Mouse (Mus musculus): Measurements from ENCODE around the gene Pik3cb.

- TF ChIP-seq CTCF (IDR thresholded peaks at IDR 0.05; ENCODE audit: low read depth, low read length) (no peak), POLR2A (IDR thresholded peaks at IDR 0.05; ENCODE audit: insufficient read depth, low read length) (no peak), EP300 (IDR thresholded peaks at IDR 0.05; ENCODE audit: insufficient read depth, low read depth, low read length) (no peak)
Observed at GRCm38 (mm10) chr9:99021751-99022150, 118.7 kb downstream of the Pik3cb start.
